Mouse (Mus musculus) kidney, adult 10 weeks (tissue): ENCODE results near the gene Xpnpep2. TPM values are rescaled to one million over a fixed set of nuclear protein-coding genes. Genes with fewer than 3 reads are reported as not detected.

Source experiments
- polyA plus RNA-seq: library from polyadenylated mRNA; stranded (reverse); fragments of 350-450 nt; fragmentation: Illumina TruSeq; extraction: RNeasy Lipid Tissue Mini Kit (QIAGEN cat#74804); gene quantifications from one replicate; pipeline ENCODE4 v1.2.3, GENCODE M21; 2014; ENCODE audit warnings: low read depth, low replicate concordance

The Xpnpep2 gene
- polyA plus RNA-seq: 4.6 TPM

GRCm38 (mm10) chrX:48108394-48109315, at the start of gene Xpnpep2:
Gene Xpnpep2, plus strand, starts transcription at chrX:48108725.

GRCm38 (mm10) chrX:48146262-48146661, 37.7 kb downstream of the Xpnpep2 start, which contains the start of gene Sash3:
Gene Sash3, plus strand, starts transcription at chrX:48146436.

Other genes with a start within 250 kb of the Xpnpep2 start
- 3.8 TPM for gene Smarca1, start 215.8 kb upstream of the Xpnpep2 start, polyA plus RNA-seq
- 23.9 TPM for gene Ocrl, start 196.3 kb upstream of the Xpnpep2 start, polyA plus RNA-seq
- 13.5 TPM for gene Apln, start 73.9 kb upstream of the Xpnpep2 start, polyA plus RNA-seq
- gene Sash3, start 37.7 kb downstream of the Xpnpep2 start, polyA plus RNA-seq: 0.20 TPM
- 76.4 TPM for gene Zdhhc9, start 100.2 kb downstream of the Xpnpep2 start, polyA plus RNA-seq
- 15.2 TPM for gene Utp14a, start 148.1 kb downstream of the Xpnpep2 start, polyA plus RNA-seq
- gene Bcorl1, start 232.6 kb downstream of the Xpnpep2 start, polyA plus RNA-seq: 0.57 TPM